Mouse (Mus musculus): ENCODE results near the gene Nxf1.

GRCm38 (mm10) chr19:8741243-8741869 is 15.5 kb upstream of the Nxf1 start, which contains the start of gene Stx5a:
- no peak for TF ChIP-seq CTCF (conservative IDR thresholded peaks at IDR 0.05 in 1 of 2, IDR thresholded peaks at IDR 0.05 in 1 of 2; ENCODE audit: low read depth in 2 of 2, low read length in 2 of 2)
- TF ChIP-seq MAX (IDR thresholded peaks at IDR 0.05; ENCODE audit: low read length) = 0 out of 2 replicates have a peak, but pooled peaks have one; percentile 55
- TF ChIP-seq ETS1 (conservative IDR thresholded peaks at IDR 0.05; ENCODE audit: low read depth, low read length) = no peak
- TF ChIP-seq PAX5 (IDR thresholded peaks at IDR 0.05; ENCODE audit: low read length) = no peak

All from CH12.LX (cell line).